Mouse (Mus musculus) liver, embryonic 14.5 days (tissue): Measurements from ENCODE around the gene Rpl21. TPM values are rescaled to one million over a fixed set of nuclear protein-coding genes. Genes with fewer than 3 reads are reported as not detected.
A peak's percentile ranks its signal among the peaks of the same experiment; 100 is the strongest.
"Not testable (repeated sequence)": the region's sequence is repeated elsewhere in the genome, so short reads cannot be mapped to it uniquely, and the experiment has no call there.

Source experiments
- ATAC-seq: fragments of 200-750 bp; cut with Nextera tagmentation; 2 replicates; pipeline ENCODE4 v1.8.0; 2017; ENCODE audit warnings: moderate number of reproducible peaks, mild to moderate bottlenecking, moderate library complexity; ENCODE audit not compliant: insufficient read depth
- DNase-seq, 3 experiments: peaks; one replicate each; pipeline ENCODE4 v3.0.0-alpha.2; 2012 to 2013; ENCODE audit warnings: low read depth in 3 of 3, low spot score in 3 of 3
- H3K27ac ChIP-seq: fragments of 300-500 bp; sonication (generic); 2 replicates; pipeline ENCODE4 v1.5.1; 2014; ENCODE audit warnings: moderate library complexity, mild to moderate bottlenecking, control low read depth, inconsistent platforms
- H3K27me3 ChIP-seq: fragments of 300-500 bp; sonication (generic); 2 replicates; pipeline ENCODE4 v1.6.1; 2014; ENCODE audit warnings: mild to moderate bottlenecking, low read length, moderate library complexity; ENCODE audit not compliant: control insufficient read depth, insufficient read depth
- H3K36me3 ChIP-seq: fragments of 300-500 bp; sonication (generic); replicated peaks from 2 replicates; pipeline ENCODE4 v1.6.1; 2014; ENCODE audit warnings: low read depth; ENCODE audit not compliant: control insufficient read depth, insufficient read depth
- H3K4me1 ChIP-seq, 2 experiments: fragments of 200-500 bp in 1 of 2; fragments of 300-500 bp in 1 of 2; sonication (generic) in 1 of 2; replicated peaks; 2 replicates each; pipeline ENCODE4 v1.6.1; 2012 to 2014; ENCODE audit warnings: antibody characterized with exemption in 1 of 2, inconsistent platforms in 1 of 2, low read length in 1 of 2; ENCODE audit not compliant: control insufficient read depth in 2 of 2, insufficient read depth in 2 of 2
- H3K4me2 ChIP-seq: fragments of 300-500 bp; sonication (generic); 2 replicates; pipeline ENCODE4 v1.6.1; 2014; ENCODE audit warnings: low read depth, mild to moderate bottlenecking, control low read depth, moderate library complexity
- H3K4me3 ChIP-seq, 2 experiments: fragments of 200-500 bp in 1 of 2; fragments of 300-500 bp in 1 of 2; sonication (generic) in 1 of 2; 2 replicates each; pipeline ENCODE4 v1.5.1; 2012 to 2014; ENCODE audit warnings: low read depth in 2 of 2, low read length in 2 of 2, mild to moderate bottlenecking in 2 of 2, control low read depth in 1 of 2, inconsistent platforms in 1 of 2, moderate library complexity in 1 of 2; ENCODE audit not compliant: insufficient read depth in 1 of 2
- H3K9ac ChIP-seq: fragments of 300-500 bp; sonication (generic); replicated peaks from 2 replicates; pipeline ENCODE4 v1.6.1; 2014; ENCODE audit warnings: mild to moderate bottlenecking, control low read depth, moderate library complexity
- H3K9me3 ChIP-seq: fragments of 300-500 bp; sonication (generic); 2 replicates; pipeline ENCODE4 v1.6.1; 2016; ENCODE audit warnings: low read length, mixed read lengths; ENCODE audit not compliant: control insufficient read depth
- CTCF ChIP-seq: IDR thresholded peaks from 2 replicates; pipeline ENCODE4 v1.5.1; 2016; ENCODE audit warnings: antibody characterized with exemption, low read depth, control low read depth
- EP300 ChIP-seq: IDR thresholded peaks from 2 replicates; pipeline ENCODE4 v1.6.1; 2016; ENCODE audit warnings: antibody characterized with exemption, low read depth
- WGBS: fragments of 180-500 bp; shearing (Covaris S2); extraction: QIAGEN DNeasy Blood & Tissue Kit; methylation state at CpG from one replicate; pipeline ENCODE4 v1.1.7; 2014; ENCODE audit not compliant: insufficient replicate concordance; 5-methylcytosine and 5-hydroxymethylcytosine counted together
- polyA plus RNA-seq, 2 experiments: library from polyadenylated mRNA; depleted of rRNA in 1 of 2; stranded (reverse) in 1 of 2; unstranded in 1 of 2; fragments of >200 nt; fragmentation: Nextera tagmentation in 1 of 2; extraction: Ambion mirVana in 1 of 2; gene quantifications; 2 replicates each; pipeline versions ENCODE4 v1.2.1 to v1.2.3; 2012 to 2014

Gene Rpl21
- polyA plus RNA-seq, 2 experiments: 236 to 467 TPM

DNA sequence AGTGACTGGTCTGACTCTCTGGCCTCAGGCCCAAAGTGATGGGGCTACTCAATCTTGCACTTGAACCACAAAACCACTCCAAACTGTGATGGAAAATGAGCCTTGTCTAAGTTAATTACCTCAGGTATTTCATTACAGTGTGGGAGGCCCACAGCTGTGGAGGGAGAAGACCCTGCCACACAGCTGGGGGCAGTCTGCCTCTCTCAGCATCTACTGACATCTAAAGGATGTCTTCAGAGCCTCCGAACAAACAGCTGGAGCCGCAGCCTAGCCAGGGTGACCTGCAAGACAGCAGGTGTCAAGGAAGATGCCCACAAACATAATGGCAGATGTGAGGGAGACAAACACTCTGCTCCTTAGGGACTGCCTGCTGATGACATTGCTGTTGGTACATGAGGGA, 43.3 kb downstream of the Rpl21 start:
- no peak for ATAC-seq
- 72% methylated on average over 2 of the region's 2 CpGs for WGBS
- H3K36me3 ChIP-seq: no peaks in the 10 kb centered on the region
- no peak overlapping the region for H3K4me2 ChIP-seq
- peaks cover 0 to 3% of the 10 kb centered on the region in 2 experiments; a peak in 2 of 4 replicates for H3K4me1 ChIP-seq
- no peak for DNase-seq
- H3K4me3 ChIP-seq: no peak overlapping the region
- TF ChIP-seq EP300 (no peak), CTCF (no peak)
- H3K9me3 ChIP-seq: no peaks in the 10 kb centered on the region
- no peaks in the 10 kb centered on the region; the same call in 1 of the 2 replicates for H3K27me3 ChIP-seq
- no peak overlapping the region for H3K27ac ChIP-seq
- H3K9ac ChIP-seq: no peak overlapping the region

DNA sequence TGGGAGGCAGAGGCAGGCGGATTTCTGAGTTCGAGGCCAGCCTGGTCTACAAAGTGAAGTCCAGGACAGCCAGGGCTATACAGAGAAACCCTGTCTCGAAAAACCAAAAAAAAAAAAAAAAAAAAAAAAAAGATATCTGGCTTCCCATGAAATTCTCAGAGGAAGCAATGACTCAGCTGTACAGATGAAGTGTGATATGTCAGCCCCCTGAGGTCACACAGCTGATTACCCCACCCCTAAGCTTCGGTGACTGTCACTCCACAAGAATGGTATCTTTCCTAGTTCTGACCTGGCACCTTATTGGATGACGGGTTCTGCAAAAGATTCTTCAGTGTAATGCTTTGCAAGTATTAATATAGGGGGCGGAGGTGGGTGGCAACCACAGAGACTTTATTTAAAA, 45.2 kb downstream of the Rpl21 start:
- H3K4me1 ChIP-seq, H3K4me3 ChIP-seq, H3K9ac ChIP-seq, H3K9me3 ChIP-seq, ATAC-seq, H3K4me2 ChIP-seq, DNase-seq, H3K27ac ChIP-seq, H3K27me3 ChIP-seq, H3K36me3 ChIP-seq: not testable (repeated sequence)
- 30% methylated on average over 4 of the region's 6 CpGs for WGBS

DNA sequence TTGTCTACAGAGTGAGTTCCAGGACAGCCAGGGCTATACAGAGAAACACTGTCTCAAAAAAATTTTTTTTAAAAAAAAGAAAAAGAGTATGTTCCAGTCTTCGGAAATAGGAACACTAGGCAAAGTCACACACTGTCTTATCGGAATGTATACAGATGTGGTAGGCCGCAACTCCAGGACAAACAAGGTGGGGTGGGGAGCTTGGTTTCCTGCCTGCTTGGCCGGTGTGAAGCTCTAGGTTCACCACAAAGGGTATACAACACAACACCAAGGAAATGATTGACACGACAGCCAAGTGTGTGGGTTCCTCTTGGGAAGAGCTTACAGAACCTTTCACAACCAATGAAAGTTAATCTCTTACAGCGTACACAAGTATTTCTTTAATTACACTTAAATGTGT, 49.6 kb downstream of the Rpl21 start:
- Histone ChIP-seq H3K27ac (no peak overlapping the region), H3K27me3 (no peaks in the 10 kb centered on the region; the same call in 1 of the 2 replicates), H3K9ac (no peak overlapping the region), H3K4me1 (peaks cover 0 to 5% of the 10 kb centered on the region in 2 experiments; a peak in 2 of 4 replicates), H3K4me2 (no peak overlapping the region), H3K9me3 (no peaks in the 10 kb centered on the region), H3K36me3 (no peaks in the 10 kb centered on the region), H3K4me3 (no peak overlapping the region)
- ATAC-seq: no peak
- TF ChIP-seq EP300 (no peak), CTCF (no peak)
- DNase-seq: no peak
- 22% methylated on average over 6 of the region's 6 CpGs for WGBS

DNA sequence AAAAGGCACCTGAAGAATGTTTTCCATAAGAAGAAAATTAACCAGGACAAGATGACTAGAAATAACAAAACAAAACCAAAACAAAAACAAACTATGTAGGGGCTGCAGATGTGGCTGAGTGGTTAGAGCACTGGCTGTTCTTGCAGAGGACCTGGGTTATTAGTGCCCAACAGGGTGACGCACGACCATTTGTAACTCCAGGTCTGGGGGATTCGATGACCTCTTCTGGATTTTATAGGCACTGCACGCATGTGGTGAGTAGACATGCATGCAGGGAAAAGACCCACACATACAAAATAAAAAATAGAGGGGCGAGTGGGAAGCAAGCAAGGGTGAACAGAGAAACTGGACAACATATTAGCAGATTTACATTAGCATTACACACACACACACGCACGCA, 50.4 kb downstream of the Rpl21 start:
- Histone ChIP-seq H3K9me3 (no peaks in the 10 kb centered on the region), H3K9ac (no peak overlapping the region), H3K27ac (no peak overlapping the region), H3K27me3 (no peaks in the 10 kb centered on the region; the same call in 1 of the 2 replicates), H3K36me3 (no peaks in the 10 kb centered on the region), H3K4me1 (peaks cover 0 to 3% of the 10 kb centered on the region in 2 experiments; a peak in 1 of 4 replicates), H3K4me3 (no peak overlapping the region), H3K4me2 (no peak overlapping the region)
- TF ChIP-seq CTCF (peak; percentile 27; the same call in 1 of the 2 replicates), EP300 (no peak)
- DNase-seq: no peak
- ATAC-seq: no peak
- 67% methylated on average over 7 of the region's 7 CpGs for WGBS

DNA sequence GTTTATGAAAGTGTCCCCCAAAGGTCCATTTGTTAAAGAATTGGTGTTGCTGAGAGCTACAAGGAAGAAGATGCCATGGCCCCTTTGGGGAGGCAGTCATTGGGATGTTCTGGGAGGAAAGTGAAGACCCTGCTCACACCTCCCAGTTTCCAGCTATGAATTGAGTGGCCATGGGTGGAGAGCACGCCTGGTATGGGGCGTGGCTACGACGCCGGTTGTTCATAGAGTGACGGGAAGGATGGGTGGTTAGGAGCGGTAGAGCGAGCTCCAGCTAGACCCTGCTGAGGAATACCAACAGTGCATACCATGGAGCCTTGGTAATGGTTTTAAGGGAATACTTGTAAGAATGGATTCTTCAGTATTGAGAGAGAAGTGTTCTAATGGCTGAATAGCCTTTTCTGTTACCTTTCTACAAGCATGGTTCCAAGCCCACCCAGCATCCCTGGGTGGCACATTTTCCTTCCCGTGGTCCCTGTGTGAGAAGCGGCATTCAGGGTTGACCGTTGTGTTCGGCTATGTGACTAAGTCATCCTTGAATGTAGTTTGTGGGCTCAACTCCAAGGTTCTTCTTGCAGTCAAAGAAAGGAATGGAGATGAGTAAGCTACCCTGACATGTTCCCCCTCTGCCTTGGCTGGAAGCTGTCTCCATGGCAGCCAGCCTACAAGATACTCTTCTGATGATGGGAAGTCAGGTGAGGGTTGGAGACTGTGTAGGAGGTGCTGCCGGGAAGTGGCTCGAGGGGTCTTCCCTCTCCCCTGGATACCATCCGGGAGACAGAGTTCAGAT, 51.0 kb downstream of the Rpl21 start:
- no peak overlapping the region for H3K9ac ChIP-seq
- H3K4me1 ChIP-seq: peaks cover 0 to 2% of the 10 kb centered on the region in 2 experiments; a peak in 1 of 4 replicates
- no peak overlapping the region for H3K27ac ChIP-seq
- 75% methylated on average over 15 of the region's 15 CpGs for WGBS
- no peak overlapping the region for H3K4me2 ChIP-seq
- no peaks in the 10 kb centered on the region for H3K36me3 ChIP-seq
- no peak overlapping the region for H3K4me3 ChIP-seq
- DNase-seq (no peak), ATAC-seq (no peak)
- no peaks in the 10 kb centered on the region for H3K9me3 ChIP-seq
- TF ChIP-seq CTCF (no peak), EP300 (no peak)
- H3K27me3 ChIP-seq: no peaks in the 10 kb centered on the region; the same call in 1 of the 2 replicates

Other genes with a start within 250 kb of the Rpl21 start
- gene Gpr12, start 247.7 kb upstream of the Rpl21 start, polyA plus RNA-seq (2012; rRNA removed): 0.99 and 1.6 TPM in 2 replicates
- 0.05 and 0.23 TPM in 2 replicates for gene Gpr12, start 247.7 kb upstream of the Rpl21 start, polyA plus RNA-seq (2014; fragmentation: Nextera tagmentation; extraction: Ambion mirVana)
- gene Usp12, start 37.9 kb upstream of the Rpl21 start, polyA plus RNA-seq (2012; rRNA removed): 4.7 and 7.0 TPM in 2 replicates
- 4.9 and 5.6 TPM in 2 replicates for gene Usp12, start 37.9 kb upstream of the Rpl21 start, polyA plus RNA-seq (2014; fragmentation: Nextera tagmentation; extraction: Ambion mirVana)
- gene Rasl11a, start 12.2 kb downstream of the Rpl21 start, polyA plus RNA-seq (2012; rRNA removed): 0.56 and 0.94 TPM in 2 replicates
- 0.85 and 0.94 TPM in 2 replicates for gene Rasl11a, start 12.2 kb downstream of the Rpl21 start, polyA plus RNA-seq (2014; fragmentation: Nextera tagmentation; extraction: Ambion mirVana)
- gene Gtf3a, start 115.8 kb downstream of the Rpl21 start, polyA plus RNA-seq (2012; rRNA removed): 20.9 and 31.3 TPM in 2 replicates
- gene Gtf3a, start 115.8 kb downstream of the Rpl21 start, polyA plus RNA-seq (2014; fragmentation: Nextera tagmentation; extraction: Ambion mirVana): 37.7 and 41.4 TPM in 2 replicates
- gene Mtif3, start 130.9 kb downstream of the Rpl21 start, polyA plus RNA-seq (2012; rRNA removed): 3.7 and 6.1 TPM in 2 replicates
- gene Mtif3, start 130.9 kb downstream of the Rpl21 start, polyA plus RNA-seq (2014; fragmentation: Nextera tagmentation; extraction: Ambion mirVana): 12.2 and 13.7 TPM in 2 replicates
- gene Lnx2, start 243.7 kb downstream of the Rpl21 start, polyA plus RNA-seq (2012; rRNA removed): 3.1 and 4.1 TPM in 2 replicates
- gene Lnx2, start 243.7 kb downstream of the Rpl21 start, polyA plus RNA-seq (2014; fragmentation: Nextera tagmentation; extraction: Ambion mirVana): 4.0 and 4.4 TPM in 2 replicates
- gene Polr1d, start 244.2 kb downstream of the Rpl21 start, polyA plus RNA-seq (2012; rRNA removed): 45.9 and 58.6 TPM in 2 replicates
- gene Polr1d, start 244.2 kb downstream of the Rpl21 start, polyA plus RNA-seq (2014; fragmentation: Nextera tagmentation; extraction: Ambion mirVana): 87.1 and 92.4 TPM in 2 replicates